Mouse (Mus musculus): Measurements from ENCODE around the gene Kcnk2.
A peak's percentile ranks its signal among the peaks of the same experiment; 100 is the strongest.
"Not testable (repeated sequence)": the region's sequence is repeated elsewhere in the genome, so short reads cannot be mapped to it uniquely, and the experiment has no call there.

Kcnk2 gene

GRCm38 (mm10) chr1:189342416-189343104 is 59.5 kb downstream of the Kcnk2 start:
- DNase-seq: peak; percentile 43

GRCm38 (mm10) chr1:189341381-189341917 is 60.6 kb downstream of the Kcnk2 start:
- DNase-seq: no peak

GRCm38 (mm10) chr1:189315896-189316295 is 86.2 kb downstream of the Kcnk2 start:
- peak; percentile 18 for DNase-seq

GRCm38 (mm10) chr1:189314495-189314894 is 87.6 kb downstream of the Kcnk2 start:
- DNase-seq: no peak

- no peak for DNase-seq
These were observed 88.3 kb downstream of the Kcnk2 start for GRCm38 (mm10) chr1:189313750-189314149.

GRCm38 (mm10) chr1:189310145-189310544 is 91.9 kb downstream of the Kcnk2 start:
- DNase-seq: no peak

GRCm38 (mm10) chr1:189304988-189305522 is 97.0 kb downstream of the Kcnk2 start:
- peak; percentile 8 for DNase-seq

- DNase-seq: no peak
These were observed 99.1 kb downstream of the Kcnk2 start for GRCm38 (mm10) chr1:189303001-189303400.

GRCm38 (mm10) chr1:189293679-189294406 is 108.2 kb downstream of the Kcnk2 start:
- DNase-seq: no peak

GRCm38 (mm10) chr1:189290885-189291284 is 111.2 kb downstream of the Kcnk2 start:
- DNase-seq: no peak

GRCm38 (mm10) chr1:189288948-189289347 is 113.1 kb downstream of the Kcnk2 start:
- DNase-seq: no peak

GRCm38 (mm10) chr1:189272281-189272680 is 129.8 kb downstream of the Kcnk2 start:
- DNase-seq: no peak

GRCm38 (mm10) chr1:189253631-189254030 is 148.4 kb downstream of the Kcnk2 start:
- no peak for DNase-seq

- DNase-seq: peak; percentile 17
These were observed 148.9 kb downstream of the Kcnk2 start for GRCm38 (mm10) chr1:189253207-189253606.

- DNase-seq: not testable (repeated sequence)
These were observed 158.9 kb downstream of the Kcnk2 start for GRCm38 (mm10) chr1:189243206-189243605.

GRCm38 (mm10) chr1:189235261-189235660 is 166.8 kb downstream of the Kcnk2 start:
- no peak for DNase-seq

- DNase-seq: no peak
These were observed 169.2 kb downstream of the Kcnk2 start for GRCm38 (mm10) chr1:189232829-189233228.

GRCm38 (mm10) chr1:189228222-189229084 is 173.6 kb downstream of the Kcnk2 start:
- no peak for DNase-seq

- DNase-seq: peak; percentile 19
These were observed 174.6 kb downstream of the Kcnk2 start for GRCm38 (mm10) chr1:189227479-189227878.

GRCm38 (mm10) chr1:189219051-189219450 is 183.0 kb downstream of the Kcnk2 start:
- no peak for DNase-seq

- DNase-seq: no peak
These were observed 184.1 kb downstream of the Kcnk2 start for GRCm38 (mm10) chr1:189217751-189218564.

- no peak for DNase-seq
These were observed 186.9 kb downstream of the Kcnk2 start for GRCm38 (mm10) chr1:189215131-189215530.
